Mouse (Mus musculus) midbrain, embryonic 10.5 days (tissue): ENCODE data around the gene Tmem97. TPM values are rescaled to one million over a fixed set of nuclear protein-coding genes. Genes with fewer than 3 reads are reported as not detected.

Source experiments
- DNase-seq: peaks from one replicate; pipeline ENCODE4 v3.0.0-alpha.2; 2017; ENCODE audit warnings: low spot score
- H3K27ac ChIP-seq: fragments of 300-500 bp; sonication (generic); replicated peaks from 2 replicates; pipeline ENCODE4 v1.5.1; 2016; ENCODE audit warnings: mild to moderate bottlenecking
- H3K27me3 ChIP-seq: fragments of 300-500 bp; sonication (generic); 2 replicates; pipeline ENCODE4 v1.6.1; 2016; ENCODE audit warnings: low read depth, mild to moderate bottlenecking; ENCODE audit not compliant: poor library complexity, severe bottlenecking
- H3K36me3 ChIP-seq: fragments of 300-500 bp; sonication (generic); 2 replicates; pipeline ENCODE4 v1.6.1; 2016; ENCODE audit warnings: mild to moderate bottlenecking, moderate library complexity
- H3K4me1 ChIP-seq: fragments of 300-500 bp; sonication (generic); 2 replicates; pipeline ENCODE4 v1.6.1; 2016
- H3K4me3 ChIP-seq: fragments of 300-500 bp; sonication (generic); 2 replicates; pipeline ENCODE4 v1.5.1; 2016; ENCODE audit warnings: mild to moderate bottlenecking, moderate library complexity
- H3K9me3 ChIP-seq: fragments of 300-500 bp; sonication (generic); replicated peaks from 2 replicates; pipeline ENCODE4 v1.6.1; 2016; ENCODE audit warnings: mild to moderate bottlenecking
- WGBS: fragments of 180-500 bp; shearing (Covaris S2); methylation state at CpG from one replicate; pipeline ENCODE4 v1.1.7; 2016; 5-methylcytosine and 5-hydroxymethylcytosine counted together
- polyA plus RNA-seq: library from polyadenylated mRNA; unstranded; fragments of >200 nt; fragmentation: Nextera tagmentation; extraction: Ambion mirVana; gene quantifications from 2 replicates; pipeline ENCODE4 v1.2.1, GENCODE M21; 2016

The Tmem97 gene
- polyA plus RNA-seq, 1 experiment from 2014 or later: 110 TPM

DNA sequence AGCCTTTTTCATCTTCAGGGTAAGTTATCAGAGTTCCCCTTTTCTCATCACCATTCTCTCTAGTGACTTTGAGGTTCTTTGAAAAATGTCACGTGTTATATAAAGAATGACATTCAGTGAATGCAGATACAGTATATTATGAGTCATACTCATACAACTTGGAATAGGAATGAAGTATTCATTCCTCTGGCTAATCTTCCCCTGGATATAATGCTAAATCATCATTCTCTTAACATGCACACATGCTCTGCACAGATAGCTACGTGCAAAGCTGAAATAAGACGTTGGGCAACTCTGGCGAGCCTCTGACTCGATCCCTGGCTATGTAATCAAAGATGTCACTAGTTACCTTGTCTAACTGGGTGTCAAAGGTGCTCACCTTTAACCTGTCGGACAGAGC, 21.3 kb upstream of the Tmem97 start:
- Histone ChIP-seq H3K9me3 (no peaks in the 10 kb centered on the region), H3K27ac (no peak overlapping the region), H3K4me1 (no peaks in the 10 kb centered on the region), H3K4me3 (no peak overlapping the region), H3K27me3 (no peaks in the 10 kb centered on the region), H3K36me3 (peaks cover 80% of the 10 kb centered on the region)
- no peak for DNase-seq
- WGBS: 92% methylated on average over 6 of the region's 6 CpGs

DNA sequence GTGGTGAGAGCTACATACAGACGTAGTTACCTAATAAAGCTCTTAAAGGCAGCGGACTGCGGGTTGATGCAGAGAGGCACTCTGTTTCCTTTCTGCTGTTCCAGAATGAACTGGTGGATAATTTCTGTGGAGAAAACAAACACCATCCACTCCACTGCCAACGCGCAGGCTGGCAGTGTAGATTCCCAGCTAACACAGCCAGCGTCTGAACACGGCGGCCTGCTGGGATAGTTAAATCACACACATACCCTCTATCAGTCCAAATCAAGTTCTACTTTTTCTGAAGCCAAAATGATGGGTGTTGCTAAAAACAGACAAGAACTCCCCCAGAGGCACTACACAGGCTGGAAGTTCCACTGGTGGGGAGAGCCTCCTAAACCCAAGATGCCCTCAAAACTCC, 20.9 kb upstream of the Tmem97 start:
- no peaks in the 10 kb centered on the region for H3K4me1 ChIP-seq
- H3K36me3 ChIP-seq: peaks cover 80% of the 10 kb centered on the region
- H3K4me3 ChIP-seq: no peak overlapping the region
- DNase-seq: no peak
- H3K9me3 ChIP-seq: no peaks in the 10 kb centered on the region
- WGBS: 94% methylated on average over 8 of the region's 8 CpGs
- no peak overlapping the region for H3K27ac ChIP-seq
- no peaks in the 10 kb centered on the region for H3K27me3 ChIP-seq

GRCm38 (mm10) chr11:78569806-78570205, 19.2 kb upstream of the Tmem97 start:
- no peaks in the 10 kb centered on the region for H3K9me3 ChIP-seq
- no peaks in the 10 kb centered on the region for H3K27me3 ChIP-seq
- peaks cover 75% of the 10 kb centered on the region for H3K36me3 ChIP-seq
- H3K27ac ChIP-seq: no peak overlapping the region
- WGBS: 76% methylated on average over 3 of the region's 3 CpGs
- no peaks in the 10 kb centered on the region for H3K4me1 ChIP-seq
- DNase-seq: no peak
- no peak overlapping the region for H3K4me3 ChIP-seq

DNA sequence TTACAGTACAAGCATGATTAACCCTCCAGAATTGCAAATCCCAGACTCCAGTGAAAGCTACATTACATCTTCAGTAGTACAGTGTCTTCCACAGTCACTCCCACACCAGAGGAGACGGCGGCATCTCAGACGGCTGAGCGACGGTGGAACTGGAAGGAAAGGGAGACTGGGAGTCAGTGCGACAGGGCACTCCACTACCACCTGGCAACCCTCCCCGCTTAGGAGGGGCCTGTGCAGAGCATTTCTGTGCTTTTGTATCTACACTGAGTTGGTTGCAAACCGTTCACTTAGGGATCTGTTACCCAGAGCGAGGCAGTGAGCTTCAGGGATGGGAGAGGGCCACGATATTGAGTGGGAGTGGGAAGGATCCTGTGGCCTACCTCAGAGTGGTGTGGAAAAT, 18.2 kb upstream of the Tmem97 start:
- Histone ChIP-seq H3K4me3 (no peak overlapping the region), H3K9me3 (no peaks in the 10 kb centered on the region), H3K36me3 (peaks cover 69% of the 10 kb centered on the region), H3K4me1 (no peaks in the 10 kb centered on the region), H3K27me3 (no peaks in the 10 kb centered on the region), H3K27ac (no peak overlapping the region)
- WGBS: 92% methylated on average over 10 of the region's 10 CpGs
- DNase-seq: no peak

DNA sequence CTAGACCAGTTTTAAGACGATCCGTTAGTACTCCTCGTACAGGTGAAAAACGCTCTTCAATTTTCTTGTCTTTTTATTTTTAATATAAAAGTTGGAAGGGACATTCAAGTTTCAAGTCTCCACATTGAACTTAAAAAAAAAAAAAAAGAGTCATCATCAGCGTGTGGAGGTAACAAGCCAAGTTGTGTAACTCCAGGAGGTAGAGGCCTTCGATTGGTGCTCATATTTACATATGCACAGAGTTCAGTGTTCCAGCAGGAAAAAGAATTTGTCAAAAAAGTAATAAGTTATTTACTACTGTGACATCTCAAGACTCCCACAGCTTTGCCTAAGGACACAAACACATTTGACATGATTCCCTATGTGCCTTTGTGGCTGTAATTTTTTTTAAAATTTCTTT, 17.0 kb upstream of the Tmem97 start:
- WGBS: 91% methylated on average over 6 of the region's 6 CpGs
- H3K4me3 ChIP-seq: no peak overlapping the region
- H3K9me3 ChIP-seq: no peaks in the 10 kb centered on the region
- no peak for DNase-seq
- H3K4me1 ChIP-seq: no peaks in the 10 kb centered on the region
- H3K36me3 ChIP-seq: peaks cover 59% of the 10 kb centered on the region
- no peak overlapping the region for H3K27ac ChIP-seq
- H3K27me3 ChIP-seq: no peaks in the 10 kb centered on the region

DNA sequence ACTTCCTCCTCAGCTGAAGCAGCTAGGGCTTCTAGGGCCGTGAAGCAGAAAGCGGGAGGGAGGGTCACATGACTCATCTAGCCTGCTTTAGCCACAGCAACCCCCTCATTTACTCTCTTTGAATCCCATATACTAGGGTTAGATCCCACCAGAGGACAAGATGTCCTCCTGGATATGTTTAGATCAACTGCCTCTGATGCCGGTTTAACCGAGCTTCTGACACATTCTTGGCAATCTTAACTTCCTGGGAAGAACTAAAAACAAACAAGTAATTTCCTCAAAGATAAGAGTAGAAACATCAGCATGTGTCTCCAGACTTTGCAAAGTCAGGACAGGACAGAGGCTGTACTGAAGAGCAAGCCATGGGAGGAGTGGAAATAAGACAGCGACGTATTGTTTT, 16.2 kb upstream of the Tmem97 start:
- H3K36me3 ChIP-seq: peaks cover 50% of the 10 kb centered on the region
- DNase-seq: no peak
- no peaks in the 10 kb centered on the region for H3K9me3 ChIP-seq
- no peaks in the 10 kb centered on the region for H3K4me1 ChIP-seq
- no peak overlapping the region for H3K4me3 ChIP-seq
- H3K27ac ChIP-seq: no peak overlapping the region
- H3K27me3 ChIP-seq: no peaks in the 10 kb centered on the region
- 80% methylated on average over 6 of the region's 6 CpGs for WGBS

GRCm38 (mm10) chr11:78560447-78560846, 9.9 kb upstream of the Tmem97 start:
- Histone ChIP-seq H3K36me3 (0 out of 2 replicates have a peak, but pooled peaks cover 2% of the 10 kb centered on the region), H3K4me1 (peaks cover 4% of the 10 kb centered on the region; the same call in 1 of the 2 replicates), H3K9me3 (no peaks in the 10 kb centered on the region), H3K4me3 (no peak overlapping the region), H3K27me3 (no peaks in the 10 kb centered on the region), H3K27ac (no peak overlapping the region)
- DNase-seq: peak; percentile 52
- 26% methylated on average over 4 of the region's 4 CpGs for WGBS

GRCm38 (mm10) chr11:78557241-78557640, 6.7 kb upstream of the Tmem97 start:
- H3K27me3 ChIP-seq: no peaks in the 10 kb centered on the region
- peaks cover 4% of the 10 kb centered on the region; the same call in 1 of the 2 replicates for H3K4me1 ChIP-seq
- no peak overlapping the region for H3K4me3 ChIP-seq
- 61% methylated on average over 8 of the region's 8 CpGs for WGBS
- DNase-seq: no peak
- peaks cover 6% of the 10 kb centered on the region; the same call in 1 of the 2 replicates for H3K9me3 ChIP-seq
- H3K36me3 ChIP-seq: no peaks in the 10 kb centered on the region
- H3K27ac ChIP-seq: no peak overlapping the region

DNA sequence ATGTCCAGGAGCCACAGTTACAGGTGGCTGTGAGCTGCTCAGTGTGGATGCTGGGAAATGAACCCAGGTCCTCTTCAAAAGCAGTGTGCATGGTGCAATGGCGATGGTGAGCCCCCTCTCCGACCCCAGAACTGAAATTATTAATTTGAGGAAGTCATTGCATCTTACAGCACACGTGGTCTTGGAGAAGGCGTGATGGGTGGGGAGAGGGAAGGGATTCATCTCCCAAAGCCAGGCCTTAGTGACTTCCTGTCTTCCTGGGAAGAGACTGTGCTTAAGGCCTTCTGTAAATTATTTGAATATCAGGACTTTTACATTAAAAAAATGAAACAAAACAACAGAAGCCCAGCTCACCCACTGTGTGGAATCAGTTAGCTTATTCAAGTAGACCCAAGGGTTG, 5.5 kb upstream of the Tmem97 start:
- Histone ChIP-seq H3K27me3 (no peaks in the 10 kb centered on the region), H3K27ac (no peak overlapping the region), H3K36me3 (no peaks in the 10 kb centered on the region), H3K9me3 (peaks cover 6% of the 10 kb centered on the region; the same call in 1 of the 2 replicates), H3K4me1 (peaks cover 7% of the 10 kb centered on the region), H3K4me3 (no peak overlapping the region)
- WGBS: 79% methylated on average over 4 of the region's 4 CpGs
- DNase-seq: no peak

DNA sequence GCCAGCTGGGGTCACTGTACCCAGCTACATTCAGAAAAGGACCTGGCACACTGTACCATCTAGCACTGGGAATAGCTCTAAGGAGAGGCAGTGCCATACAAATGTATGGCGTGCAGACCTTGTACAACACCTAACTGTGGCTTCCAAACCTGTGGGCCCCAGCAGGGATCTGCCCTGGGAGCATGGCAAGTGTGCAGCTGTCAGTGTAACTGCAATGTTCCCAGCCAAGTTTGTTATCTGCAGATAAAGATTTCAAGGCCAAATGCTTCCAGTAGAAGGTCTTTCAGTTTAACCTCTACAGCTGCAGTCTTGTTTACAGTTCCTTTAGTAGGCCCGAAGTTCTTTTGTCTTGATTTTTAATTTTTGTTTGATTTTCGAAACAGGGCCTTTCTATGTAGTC, 5.0 kb upstream of the Tmem97 start:
- no peak overlapping the region for H3K4me3 ChIP-seq
- H3K36me3 ChIP-seq: no peaks in the 10 kb centered on the region
- H3K4me1 ChIP-seq: peaks cover 10% of the 10 kb centered on the region
- H3K27ac ChIP-seq: no peak overlapping the region
- WGBS: 84% methylated on average over 3 of the region's 3 CpGs
- H3K9me3 ChIP-seq: peaks cover 6% of the 10 kb centered on the region; the same call in 1 of the 2 replicates
- no peak for DNase-seq
- H3K27me3 ChIP-seq: no peaks in the 10 kb centered on the region

DNA sequence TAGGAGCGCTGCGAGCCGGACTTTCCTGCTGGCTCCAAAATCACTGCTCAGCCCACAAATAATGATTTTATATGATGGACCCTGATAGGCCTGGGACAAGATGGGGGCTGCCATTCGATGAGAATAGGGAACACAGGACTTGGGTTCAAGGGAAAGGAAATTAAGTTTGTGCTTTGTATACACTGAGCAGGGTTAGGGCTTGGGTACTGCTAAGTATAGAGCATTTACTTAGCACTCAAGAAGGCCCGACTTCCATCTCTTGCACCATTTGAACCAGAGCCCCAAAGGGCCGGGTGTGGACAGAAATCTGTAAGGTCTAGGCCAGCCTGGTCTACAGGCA, 452 bp upstream of the Tmem97 start:
- DNase-seq: no peak
- 36% methylated on average over 6 of the region's 6 CpGs for WGBS
- H3K4me1 ChIP-seq: peaks cover 34% of the 10 kb centered on the region
- no peaks in the 10 kb centered on the region for H3K27me3 ChIP-seq
- H3K9me3 ChIP-seq: peaks cover 6% of the 10 kb centered on the region; the same call in 1 of the 2 replicates
- peaks cover 7% of the 10 kb centered on the region; the same call in 1 of the 2 replicates for H3K36me3 ChIP-seq
- H3K27ac ChIP-seq: peak overlapping the region; percentile 92
- peak overlapping the region; percentile 67 for H3K4me3 ChIP-seq

DNA sequence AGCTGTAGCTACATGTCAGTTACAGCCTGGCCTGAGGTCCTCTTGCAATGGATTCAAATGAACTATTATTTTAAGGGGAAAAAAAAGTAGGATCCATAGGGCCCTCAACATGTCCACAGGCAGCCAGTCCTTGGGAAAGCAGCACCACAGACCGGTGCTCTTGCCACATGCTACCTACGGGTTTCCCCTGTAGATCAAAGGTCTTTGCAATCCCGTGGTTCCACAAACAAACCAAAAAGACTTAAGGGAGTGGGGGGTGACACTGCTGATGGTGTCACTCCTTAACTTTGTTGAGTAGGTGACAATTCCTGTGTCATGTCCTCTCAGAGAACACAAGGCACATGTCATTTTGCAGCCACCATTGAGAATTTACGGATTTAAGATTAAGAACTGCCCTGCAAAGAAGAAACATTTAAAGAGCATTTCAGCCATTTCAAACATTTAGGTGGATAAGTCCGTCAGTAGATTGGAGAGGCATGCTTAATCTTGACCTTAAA, 1.0 kb downstream of the Tmem97 start:
- H3K9me3 ChIP-seq: peaks cover 6% of the 10 kb centered on the region; the same call in 1 of the 2 replicates
- H3K27me3 ChIP-seq: no peaks in the 10 kb centered on the region
- peaks cover 34% of the 10 kb centered on the region for H3K4me1 ChIP-seq
- DNase-seq: no peak
- WGBS: 13% methylated on average over 5 of the region's 5 CpGs
- H3K4me3 ChIP-seq: peak overlapping the region; percentile 67
- peak overlapping the region; percentile 92 for H3K27ac ChIP-seq
- peaks cover 19% of the 10 kb centered on the region for H3K36me3 ChIP-seq

DNA sequence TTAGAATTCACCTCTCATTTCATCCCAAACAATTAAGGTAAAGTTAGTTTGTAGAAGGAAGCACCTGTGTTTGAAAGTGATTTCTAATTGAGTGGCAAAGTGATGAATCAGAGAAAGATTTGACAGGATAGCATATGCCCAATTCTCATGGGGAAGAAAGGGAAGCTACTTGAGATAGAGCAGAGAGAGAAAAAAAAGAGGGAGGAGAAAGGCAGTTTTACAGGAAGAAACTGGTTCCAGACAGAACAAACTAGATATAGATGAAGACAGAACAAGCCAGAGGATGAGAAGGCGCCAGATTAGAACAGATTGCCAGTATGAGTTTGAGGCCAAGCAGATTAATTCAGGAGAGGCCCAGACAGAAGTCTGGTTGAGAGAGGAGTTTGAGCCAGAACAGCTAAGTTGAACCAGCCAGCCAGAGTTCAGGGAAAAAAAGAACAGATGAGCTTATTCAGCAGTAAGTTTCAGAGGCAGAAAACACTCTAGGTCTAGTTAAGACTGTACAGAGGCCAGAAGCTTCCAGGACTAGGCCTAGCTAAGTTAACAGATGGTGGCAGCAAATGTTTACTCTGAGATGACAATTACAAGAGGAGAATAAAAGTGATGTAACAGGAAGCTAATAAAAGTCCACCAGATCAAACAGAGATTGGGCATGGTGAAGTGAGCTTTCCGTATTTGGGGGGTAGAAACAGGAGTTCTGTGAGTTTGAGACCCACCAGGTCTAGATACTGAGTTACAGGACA, 2.7 kb downstream of the Tmem97 start:
- Histone ChIP-seq H3K4me3 (peak overlapping the region; percentile 67; the same call in 1 of the 2 replicates), H3K27ac (no peak overlapping the region)

More for the DNA sequence above, 2.7 kb downstream of the Tmem97 start:
- peaks cover 34% of the 10 kb centered on the region for H3K4me1 ChIP-seq
- no peaks in the 10 kb centered on the region for H3K27me3 ChIP-seq
- H3K36me3 ChIP-seq: peaks cover 35% of the 10 kb centered on the region
- no peaks in the 10 kb centered on the region for H3K9me3 ChIP-seq
- WGBS: 87% methylated on average over 2 of the region's 2 CpGs
- DNase-seq: no peak
